Mouse (Mus musculus): Measurements from ENCODE around the gene Adgrd1.

DNA sequence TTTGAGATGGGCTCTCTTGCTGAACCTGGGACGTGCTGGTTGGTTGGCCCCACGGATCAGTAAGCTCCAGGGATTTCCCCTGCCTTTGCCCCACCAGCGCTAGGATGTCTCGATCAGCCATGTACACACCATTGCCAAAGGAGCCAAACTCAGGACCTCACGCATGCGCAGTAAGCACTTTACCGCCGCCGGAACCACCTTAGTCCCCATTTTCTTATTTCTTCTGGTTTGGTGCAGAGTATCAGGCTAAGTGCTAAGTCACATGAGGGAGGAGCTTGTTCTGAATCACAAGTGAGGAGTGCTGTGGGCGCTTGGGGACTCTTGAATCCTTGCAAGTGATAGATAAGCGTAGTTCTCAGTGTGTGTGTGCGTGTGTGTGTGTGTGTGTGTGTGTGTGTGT, 31.2 kb upstream of the Adgrd1 start:
- TF ChIP-seq CTCF (IDR thresholded peaks at IDR 0.05; ENCODE audit: low read depth) (no peak), EP300 (IDR thresholded peaks at IDR 0.05; ENCODE audit: low read depth) (no peak)
